Mouse (Mus musculus) adrenal gland, postnatal 4 days (tissue): Measurements from ENCODE around the gene N4bp3. TPM values are rescaled to one million over a fixed set of nuclear protein-coding genes. Genes with fewer than 3 reads are reported as not detected.

ENCODE experiments used
- DNase-seq, 2 experiments: peaks; one replicate each; pipeline ENCODE4 v3.0.0; 2021 to 2022; ENCODE audit warnings: low spot score in 2 of 2, mixed read lengths in 2 of 2
- total RNA-seq, 2 experiments: library from RNA; stranded (reverse); gene quantifications; 2 replicates each; pipeline ENCODE4 v1.2.3; 2021

The N4bp3 gene
- total RNA-seq, 2 experiments from 2014 or later, result 19.8 to 26.5 TPM

- DNase-seq, result peak; percentile 72 to 81
Measured at GRCm38 (mm10) chr11:51605602-51606446, 44.8 kb downstream of the N4bp3 start.

GRCm38 (mm10) chr11:51602253-51602652 is 48.4 kb downstream of the N4bp3 start:
- DNase-seq, result no peak

- no peak for DNase-seq
Measured at GRCm38 (mm10) chr11:51597553-51597952, 53.1 kb downstream of the N4bp3 start.

DNA sequence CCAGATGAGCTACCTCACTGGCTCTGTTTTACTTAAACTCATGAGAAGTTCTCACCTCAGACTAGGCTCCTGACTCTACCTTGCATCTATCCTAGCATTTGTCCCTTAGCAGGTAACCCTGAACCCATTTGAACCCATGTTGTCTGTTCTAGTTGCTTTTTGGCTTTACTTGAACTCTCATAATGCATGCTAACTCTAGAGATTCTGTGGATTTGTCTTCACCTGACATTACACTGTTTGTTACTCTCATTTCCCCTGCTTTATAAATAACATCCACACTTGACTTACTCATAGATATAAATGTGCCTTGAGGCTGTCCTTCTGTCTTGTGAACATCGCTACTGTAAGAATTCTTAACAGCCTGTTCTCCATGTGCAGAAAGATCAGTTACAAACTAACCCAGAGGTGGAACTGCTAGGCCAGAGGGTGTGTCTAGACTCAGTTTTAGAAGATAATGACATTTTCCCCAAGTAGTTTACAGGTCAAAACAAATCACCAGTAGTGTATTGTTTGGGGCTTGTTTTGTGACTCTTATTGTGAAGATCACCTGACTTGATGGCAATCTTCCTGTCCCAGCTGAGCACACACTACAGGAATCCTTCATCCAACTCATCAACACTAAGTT is 55.1 kb downstream of the N4bp3 start:
- DNase-seq, result no peak

GRCm38 (mm10) chr11:51594715-51595350 is 55.8 kb downstream of the N4bp3 start:
- DNase-seq, result no peak

GRCm38 (mm10) chr11:51593849-51594248 is 56.8 kb downstream of the N4bp3 start:
- no peak for DNase-seq

GRCm38 (mm10) chr11:51593368-51593767 is 57.3 kb downstream of the N4bp3 start:
- DNase-seq, result no peak

Other genes with a start within 250 kb of the N4bp3 start
- gene Phykpl, start 66.1 kb downstream of the N4bp3 start, total RNA-seq, result 10 to 100 TPM; 39.2 to 42.2 TPM
- gene Hnrnpab, start 44.0 kb downstream of the N4bp3 start, total RNA-seq, result 100 to 1,000 TPM; 350 to 387 TPM
- gene Nhp2, start 31.1 kb downstream of the N4bp3 start, total RNA-seq, result 10 to 100 TPM; 73.2 to 74.9 TPM
- gene Rmnd5b, start 14.9 kb downstream of the N4bp3 start, total RNA-seq, result 10 to 100 TPM; 41.5 to 50.0 TPM
- 1 to 10 TPM; 3.5 to 4.1 TPM for gene D930048N14Rik, start 112 bp upstream of the N4bp3 start, total RNA-seq
- gene 0610009B22Rik, start 38.0 kb upstream of the N4bp3 start, total RNA-seq, result 10 to 100 TPM; 44.8 to 45.4 TPM
- 10 to 100 TPM; 31.8 to 33.1 TPM for gene Sec24a, start 112.8 kb upstream of the N4bp3 start, total RNA-seq
- gene Sar1b, start 112.8 kb upstream of the N4bp3 start, total RNA-seq, result 10 to 100 TPM; 68.7 to 79.2 TPM
- gene Jade2, start 206.8 kb upstream of the N4bp3 start, total RNA-seq, result 10 to 100 TPM; 16.0 to 16.2 TPM